Mouse (Mus musculus) liver, embryonic 15.5 days (tissue): ENCODE results near the gene Fn1. TPM values are rescaled to one million over a fixed set of nuclear protein-coding genes. Genes with fewer than 3 reads are reported as not detected.
A peak's percentile ranks its signal among the peaks of the same experiment; 100 is the strongest.

Source experiments
- ATAC-seq: fragments of 200-750 bp; cut with Nextera tagmentation; 2 replicates; pipeline ENCODE4 v1.8.0; 2017; ENCODE audit warnings: moderate number of reproducible peaks, mild to moderate bottlenecking, moderate library complexity; ENCODE audit not compliant: insufficient read depth
- H3K27ac ChIP-seq: fragments of 300-500 bp; sonication (generic); replicated peaks from 2 replicates; pipeline ENCODE4 v1.5.1; 2015; ENCODE audit warnings: mild to moderate bottlenecking, inconsistent platforms
- H3K27me3 ChIP-seq: fragments of 300-500 bp; sonication (generic); 2 replicates; pipeline ENCODE4 v1.6.1; 2015; ENCODE audit warnings: mild to moderate bottlenecking, inconsistent platforms
- H3K36me3 ChIP-seq: fragments of 300-500 bp; sonication (generic); replicated peaks from 2 replicates; pipeline ENCODE4 v1.6.1; 2015; ENCODE audit warnings: moderate library complexity, mild to moderate bottlenecking, inconsistent platforms
- H3K4me1 ChIP-seq: fragments of 300-500 bp; sonication (generic); replicated peaks from 2 replicates; pipeline ENCODE4 v1.6.1; 2015; ENCODE audit warnings: inconsistent platforms
- H3K4me2 ChIP-seq: fragments of 300-500 bp; sonication (generic); 2 replicates; pipeline ENCODE4 v1.6.1; 2015; ENCODE audit warnings: moderate library complexity, mild to moderate bottlenecking, inconsistent platforms
- H3K4me3 ChIP-seq: fragments of 300-500 bp; sonication (generic); replicated peaks from 2 replicates; pipeline ENCODE4 v1.5.1; 2015; ENCODE audit warnings: mild to moderate bottlenecking, inconsistent platforms
- H3K9ac ChIP-seq: fragments of 300-500 bp; sonication (generic); 2 replicates; pipeline ENCODE4 v1.6.1; 2015; ENCODE audit warnings: moderate library complexity, mild to moderate bottlenecking, inconsistent platforms
- H3K9me3 ChIP-seq: fragments of 300-500 bp; sonication (generic); replicated peaks from 2 replicates; pipeline ENCODE4 v1.6.1; 2016; ENCODE audit warnings: inconsistent platforms
- WGBS: fragments of 180-500 bp; shearing (Covaris S2); methylation state at CpG from one replicate; pipeline ENCODE4 v1.1.7; 2015; ENCODE audit warnings: mixed read lengths; ENCODE audit not compliant: insufficient replicate concordance; 5-methylcytosine and 5-hydroxymethylcytosine counted together
- polyA plus RNA-seq: library from polyadenylated mRNA; unstranded; fragments of >200 nt; fragmentation: Nextera tagmentation; extraction: Ambion mirVana; gene quantifications from 2 replicates; pipeline ENCODE4 v1.2.1, GENCODE M21; 2015

Fn1 gene
- polyA plus RNA-seq, 1 experiment from 2014 or later = 125 TPM

DNA sequence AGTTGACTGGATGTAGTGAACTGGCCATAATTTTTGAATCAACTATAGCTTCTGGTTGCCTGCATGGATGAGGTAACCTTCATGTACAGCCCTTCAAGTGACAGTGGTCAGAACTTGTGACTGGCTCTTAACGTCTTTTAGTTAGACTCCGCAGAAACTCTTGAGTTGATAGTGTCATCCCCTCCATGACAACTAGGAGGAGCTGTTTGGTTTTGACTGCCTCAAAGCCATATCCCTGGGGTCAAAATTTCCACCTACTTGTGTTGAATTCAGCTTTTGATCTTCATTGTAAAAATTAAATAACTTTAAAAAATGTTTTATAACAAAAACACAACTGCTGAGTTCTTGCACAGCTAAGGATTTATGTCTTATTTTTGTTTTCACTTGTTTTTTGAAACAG is 22.4 kb upstream of the Fn1 start:
- no peak for ATAC-seq
- H3K36me3 ChIP-seq = no peaks in the 10 kb centered on the region
- no peak overlapping the region for H3K9ac ChIP-seq
- 44% methylated on average over 2 of the region's 2 CpGs for WGBS
- H3K4me3 ChIP-seq = no peak overlapping the region
- H3K27ac ChIP-seq = no peak overlapping the region
- H3K9me3 ChIP-seq = no peaks in the 10 kb centered on the region
- H3K4me1 ChIP-seq = no peaks in the 10 kb centered on the region
- H3K4me2 ChIP-seq = no peak overlapping the region
- H3K27me3 ChIP-seq = no peaks in the 10 kb centered on the region

DNA sequence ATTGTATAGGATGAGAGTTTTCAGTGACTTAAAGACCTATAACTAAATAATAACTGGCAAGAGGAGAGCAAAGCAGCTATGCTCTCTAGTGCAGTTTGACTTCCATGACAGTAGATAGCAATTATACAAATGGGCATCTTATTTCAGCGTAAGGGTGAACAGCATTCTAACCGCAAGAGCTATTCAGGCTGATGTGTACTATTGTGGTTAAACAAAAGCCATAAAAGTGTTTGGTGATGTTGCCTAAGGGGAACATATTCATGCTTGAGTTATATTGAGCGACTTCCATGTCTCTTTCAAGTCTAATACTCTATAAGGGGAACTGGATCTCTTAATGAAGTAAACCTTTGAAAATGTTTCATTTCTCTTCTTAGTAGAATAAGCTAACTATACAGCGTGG is 21.3 kb upstream of the Fn1 start:
- H3K4me3 ChIP-seq = no peak overlapping the region
- H3K36me3 ChIP-seq = no peaks in the 10 kb centered on the region
- H3K27me3 ChIP-seq = no peaks in the 10 kb centered on the region
- no peaks in the 10 kb centered on the region for H3K9me3 ChIP-seq
- no peak for ATAC-seq
- 72% methylated on average over 4 of the region's 4 CpGs for WGBS
- H3K27ac ChIP-seq = no peak overlapping the region
- H3K4me2 ChIP-seq = no peak overlapping the region
- H3K4me1 ChIP-seq = no peaks in the 10 kb centered on the region
- no peak overlapping the region for H3K9ac ChIP-seq

DNA sequence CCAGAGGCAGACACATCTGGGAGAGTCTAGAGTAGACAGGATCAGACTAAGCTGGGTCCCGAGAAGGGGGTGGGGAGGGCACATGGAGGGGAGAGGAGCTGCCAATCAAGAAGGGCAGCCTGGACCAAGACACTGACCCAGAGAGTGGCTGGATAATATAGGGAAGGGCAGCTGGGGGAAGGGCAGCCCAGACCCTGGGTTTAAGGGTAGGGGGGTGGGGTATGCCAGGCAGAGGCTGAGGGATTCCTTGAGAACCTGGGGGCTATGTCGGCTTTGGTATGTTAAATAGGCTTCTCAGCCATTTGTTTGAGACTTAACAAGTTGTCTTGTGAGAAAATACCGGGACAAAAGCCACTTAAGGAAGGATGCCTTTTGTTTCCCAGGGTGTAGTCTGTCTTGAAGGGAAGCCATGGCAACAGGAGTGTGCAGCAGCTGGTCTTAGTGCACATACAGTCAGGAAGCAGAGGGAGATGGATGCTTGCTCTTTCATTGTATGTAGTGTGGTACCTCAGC is 20.5 kb upstream of the Fn1 start:
- ATAC-seq = no peak
- H3K36me3 ChIP-seq = no peaks in the 10 kb centered on the region
- H3K9ac ChIP-seq = no peak overlapping the region
- no peaks in the 10 kb centered on the region for H3K27me3 ChIP-seq
- no peak overlapping the region for H3K27ac ChIP-seq
- H3K9me3 ChIP-seq = no peaks in the 10 kb centered on the region
- H3K4me3 ChIP-seq = no peak overlapping the region
- 23% methylated on average over 3 of the region's 3 CpGs for WGBS
- no peaks in the 10 kb centered on the region for H3K4me1 ChIP-seq
- no peak overlapping the region for H3K4me2 ChIP-seq

DNA sequence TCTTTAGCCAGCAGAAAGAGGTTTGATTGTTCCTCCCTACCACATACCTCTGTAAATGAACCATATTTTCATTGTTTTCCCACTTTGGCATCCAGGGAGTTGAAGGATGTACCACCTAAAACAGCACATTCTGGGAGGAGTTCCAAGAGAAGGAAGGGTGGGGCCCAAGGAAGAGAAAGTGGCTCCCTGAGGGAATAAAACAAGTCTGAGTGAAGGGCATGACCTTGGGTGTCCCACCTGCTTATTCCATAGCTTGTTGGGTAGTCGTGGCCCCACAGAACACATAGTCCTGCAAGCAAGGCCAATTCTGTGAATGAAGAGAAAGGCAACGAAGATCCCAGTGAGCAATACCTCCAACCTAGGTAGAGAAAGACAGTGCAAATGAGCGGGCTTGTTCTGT is 19.3 kb upstream of the Fn1 start:
- Histone ChIP-seq H3K36me3 (no peaks in the 10 kb centered on the region), H3K4me1 (no peaks in the 10 kb centered on the region), H3K9ac (no peak overlapping the region), H3K9me3 (no peaks in the 10 kb centered on the region), H3K27me3 (no peaks in the 10 kb centered on the region), H3K4me2 (no peak overlapping the region), H3K4me3 (no peak overlapping the region), H3K27ac (no peak overlapping the region)
- ATAC-seq = no peak
- 52% methylated on average over 3 of the region's 3 CpGs for WGBS

DNA sequence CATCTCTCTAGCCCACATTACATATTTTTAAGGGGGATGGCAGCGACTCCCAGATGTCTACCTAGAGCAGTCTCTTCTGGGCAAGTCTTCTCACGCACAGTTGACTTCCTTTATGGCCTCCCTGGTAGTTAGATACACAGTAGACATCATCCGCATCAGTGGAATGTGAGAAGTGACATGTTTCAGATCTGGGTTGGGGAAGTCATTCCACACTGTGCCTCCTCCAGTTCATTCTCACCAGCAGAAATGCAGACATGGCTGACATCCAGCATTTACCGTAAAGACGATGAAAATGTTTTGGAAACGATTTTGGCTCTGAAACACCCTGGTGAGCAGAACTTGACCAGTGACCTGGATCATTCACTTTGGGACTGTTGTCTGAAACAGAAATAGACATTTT is 10.2 kb upstream of the Fn1 start:
- Histone ChIP-seq H3K9me3 (no peaks in the 10 kb centered on the region), H3K9ac (no peak overlapping the region), H3K27me3 (no peaks in the 10 kb centered on the region), H3K4me1 (no peaks in the 10 kb centered on the region), H3K4me3 (no peak overlapping the region), H3K4me2 (no peak overlapping the region), H3K36me3 (no peaks in the 10 kb centered on the region), H3K27ac (no peak overlapping the region)
- no peak for ATAC-seq
- WGBS = 71% methylated on average over 6 of the region's 6 CpGs

DNA sequence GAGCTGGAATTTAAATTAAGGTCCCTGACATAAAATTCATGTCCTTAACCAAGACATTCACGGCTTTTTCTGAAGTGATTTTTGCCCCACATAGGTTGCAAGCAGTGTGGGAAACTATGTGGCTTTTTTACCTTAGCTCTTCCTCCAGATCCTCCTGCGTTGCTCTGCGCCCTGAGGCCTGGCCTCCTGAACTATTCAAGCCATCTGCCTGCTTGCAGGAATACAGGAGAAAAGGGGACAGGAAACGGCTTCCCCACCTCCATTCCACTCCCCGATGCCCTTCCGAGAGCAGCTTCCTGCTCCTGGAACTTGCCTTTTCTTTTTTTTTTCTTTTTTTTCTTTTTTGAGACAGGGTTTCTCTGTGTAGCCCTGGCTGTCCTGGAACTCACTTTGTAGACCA is 5.6 kb upstream of the Fn1 start:
- H3K9me3 ChIP-seq = no peaks in the 10 kb centered on the region
- H3K27ac ChIP-seq = no peak overlapping the region
- H3K4me3 ChIP-seq = no peak overlapping the region
- no peaks in the 10 kb centered on the region for H3K36me3 ChIP-seq
- H3K4me2 ChIP-seq = no peak overlapping the region
- H3K9ac ChIP-seq = no peak overlapping the region
- ATAC-seq = no peak
- WGBS = 60% methylated on average over 6 of the region's 6 CpGs
- peaks cover 17% of the 10 kb centered on the region for H3K27me3 ChIP-seq
- no peaks in the 10 kb centered on the region for H3K4me1 ChIP-seq

DNA sequence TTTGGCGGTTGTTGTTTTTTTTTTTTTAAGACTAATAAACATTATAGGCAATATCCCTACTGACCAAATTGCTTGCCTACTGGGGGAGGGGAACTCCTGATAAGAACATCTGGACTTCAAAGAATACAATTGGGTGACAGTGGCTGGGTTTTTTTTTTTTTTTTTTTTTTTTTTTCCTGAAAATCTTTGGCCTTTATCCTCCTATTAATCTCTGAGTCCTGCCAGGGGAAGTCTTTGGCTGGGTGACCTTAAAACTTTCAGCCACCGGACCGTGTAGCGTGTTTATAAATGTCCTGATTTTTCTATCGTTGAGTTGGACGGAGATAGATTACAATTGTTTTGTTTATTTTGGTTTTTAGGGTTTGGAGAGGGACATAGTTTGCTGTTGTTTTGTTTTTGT is 3.3 kb upstream of the Fn1 start:
- no peak overlapping the region for H3K9ac ChIP-seq
- H3K4me1 ChIP-seq = peaks cover 4% of the 10 kb centered on the region; the same call in 1 of the 2 replicates
- H3K36me3 ChIP-seq = no peaks in the 10 kb centered on the region
- no peak for ATAC-seq
- H3K4me3 ChIP-seq = no peak overlapping the region
- no peak overlapping the region for H3K27ac ChIP-seq
- H3K9me3 ChIP-seq = no peaks in the 10 kb centered on the region
- no peak overlapping the region for H3K4me2 ChIP-seq
- peaks cover 40% of the 10 kb centered on the region for H3K27me3 ChIP-seq
- 44% methylated on average over 6 of the region's 6 CpGs for WGBS

DNA sequence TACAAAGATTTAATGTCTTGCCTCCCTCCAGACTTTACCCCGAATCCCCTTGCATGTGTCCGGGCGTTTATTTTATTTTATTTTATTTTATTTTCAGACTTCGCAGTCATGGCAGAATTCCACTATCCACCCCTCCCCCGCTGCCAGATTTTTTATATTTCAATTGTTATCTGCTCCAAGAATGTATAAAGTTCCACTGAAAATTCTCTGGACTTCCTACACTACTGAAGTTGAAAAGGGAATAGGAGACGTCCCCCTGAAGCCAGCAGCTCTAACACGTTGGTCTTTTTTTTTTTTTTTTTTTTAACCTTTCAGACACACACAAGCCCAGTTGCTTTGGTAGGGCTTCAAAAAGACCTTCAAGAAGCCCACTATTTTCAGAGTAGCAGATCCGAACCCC is 1.2 kb upstream of the Fn1 start:
- Histone ChIP-seq H3K9me3 (no peaks in the 10 kb centered on the region), H3K9ac (peak overlapping the region; percentile 35; the same call in 1 of the 2 replicates), H3K4me3 (peak overlapping the region; percentile 62; the same call in 1 of the 2 replicates), H3K4me2 (peak overlapping the region; percentile 68), H3K4me1 (peaks cover 4% of the 10 kb centered on the region; the same call in 1 of the 2 replicates), H3K27me3 (peaks cover 42% of the 10 kb centered on the region), H3K27ac (peak overlapping the region; percentile 72; the same call in 1 of the 2 replicates), H3K36me3 (no peaks in the 10 kb centered on the region)
- 16% methylated on average over 8 of the region's 8 CpGs for WGBS
- no peak for ATAC-seq

DNA sequence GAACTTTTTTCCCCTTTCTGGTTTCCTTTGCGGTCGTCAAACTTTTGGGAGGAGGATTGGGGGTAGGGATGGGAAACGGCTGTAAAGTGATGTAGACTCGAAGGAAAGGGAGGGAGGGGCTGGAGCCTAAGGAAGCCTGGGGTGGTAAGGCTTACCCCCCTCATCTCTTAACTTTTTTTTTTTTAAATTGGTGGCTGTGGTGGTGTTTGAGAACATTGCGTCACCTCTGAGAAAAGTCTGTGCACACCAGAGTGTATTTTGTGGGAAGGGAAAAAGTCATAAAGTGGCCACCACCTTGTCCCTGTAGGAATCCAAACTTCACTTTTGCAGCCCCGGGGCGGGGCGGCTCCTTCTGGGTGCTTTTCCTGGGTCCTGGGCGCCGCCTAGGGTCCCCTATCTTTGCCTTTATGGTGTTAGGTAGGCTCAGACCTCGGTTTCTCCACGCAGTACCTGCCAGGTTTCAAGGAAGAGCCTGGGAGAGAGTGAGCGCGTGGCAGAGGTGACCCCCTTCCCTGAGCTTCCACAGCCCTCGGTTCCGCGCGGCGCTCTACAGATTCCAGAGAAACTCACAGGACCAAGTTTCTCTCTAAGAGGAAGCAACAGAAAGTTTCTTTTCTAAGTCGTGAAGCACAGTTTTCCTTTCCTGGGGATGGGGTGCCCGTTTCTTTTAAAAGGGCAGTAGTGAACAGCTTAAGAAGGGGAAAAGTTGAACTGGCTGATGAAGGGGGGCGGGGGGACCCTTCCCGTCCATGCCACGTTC is 580 bp upstream of the Fn1 start:
- Histone ChIP-seq H3K4me3 (peak overlapping the region; percentile 62), H3K4me2 (peak overlapping the region; percentile 68), H3K9me3 (no peaks in the 10 kb centered on the region), H3K27ac (peak overlapping the region; percentile 72), H3K27me3 (peaks cover 42% of the 10 kb centered on the region), H3K4me1 (peaks cover 4% of the 10 kb centered on the region; the same call in 1 of the 2 replicates), H3K36me3 (no peaks in the 10 kb centered on the region), H3K9ac (peak overlapping the region; percentile 35; the same call in 1 of the 2 replicates)
- ATAC-seq = no peak
- under 1% methylated on average over 24 of the region's 24 CpGs for WGBS

DNA sequence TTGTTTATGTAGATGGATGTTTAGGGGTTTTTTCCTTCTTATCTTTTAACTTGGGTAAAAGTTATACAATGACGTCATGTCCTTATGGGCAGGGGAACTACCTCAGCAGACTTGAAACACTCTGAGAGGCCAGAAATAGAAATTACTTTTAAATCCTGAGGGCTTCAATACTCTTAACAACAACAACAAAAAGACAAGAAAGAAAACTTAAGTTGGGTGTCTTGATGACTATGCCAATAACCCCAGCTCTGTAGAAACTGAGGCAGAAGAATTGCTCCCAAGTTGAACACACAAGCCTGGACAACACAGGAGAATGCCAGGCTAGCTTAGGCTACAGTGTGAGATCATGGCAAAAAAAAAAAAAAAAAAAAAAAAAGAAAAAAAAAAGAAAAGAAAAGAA is 1.2 kb downstream of the Fn1 start:
- H3K4me2 ChIP-seq = peak overlapping the region; percentile 40
- H3K27ac ChIP-seq = no peak overlapping the region
- peaks cover 7% of the 10 kb centered on the region for H3K4me1 ChIP-seq
- ATAC-seq = no peak
- no peaks in the 10 kb centered on the region for H3K9me3 ChIP-seq
- WGBS = 17% methylated on average over 1 of the region's 1 CpGs
- no peak overlapping the region for H3K9ac ChIP-seq
- peak overlapping the region; percentile 62 for H3K4me3 ChIP-seq
- H3K36me3 ChIP-seq = no peaks in the 10 kb centered on the region; the same call in 1 of the 2 replicates
- H3K27me3 ChIP-seq = peaks cover 42% of the 10 kb centered on the region

DNA sequence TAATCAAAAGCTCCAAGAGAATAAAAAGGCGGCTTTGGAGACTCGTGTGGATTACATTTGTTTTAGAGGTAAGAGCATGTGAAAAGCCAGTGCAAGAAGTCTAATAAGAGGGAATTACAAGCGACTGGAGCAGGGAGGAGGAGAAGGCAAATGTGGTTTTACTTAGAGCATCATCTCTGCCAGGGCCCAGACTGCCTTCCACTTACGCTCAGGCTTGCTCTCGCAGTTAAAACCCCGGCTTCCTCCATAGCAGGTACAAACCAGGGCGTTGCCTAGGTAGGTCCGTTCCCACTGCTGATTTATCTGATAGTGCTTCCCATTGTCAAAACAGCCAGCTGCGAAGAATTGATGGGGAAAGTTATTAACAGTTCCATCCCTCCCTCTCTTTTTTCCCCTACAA is 1.7 kb downstream of the Fn1 start:
- 30% methylated on average over 9 of the region's 9 CpGs for WGBS
- peak overlapping the region; percentile 40 for H3K4me2 ChIP-seq
- H3K9ac ChIP-seq = no peak overlapping the region

More for the DNA sequence above, 1.7 kb downstream of the Fn1 start:
- ATAC-seq = no peak
- Histone ChIP-seq H3K27ac (0 out of 2 replicates have a peak overlapping the region, but pooled peaks have one; percentile 14), H3K9me3 (no peaks in the 10 kb centered on the region), H3K4me3 (peak overlapping the region; percentile 62), H3K36me3 (no peaks in the 10 kb centered on the region; the same call in 1 of the 2 replicates), H3K27me3 (peaks cover 42% of the 10 kb centered on the region), H3K4me1 (peaks cover 7% of the 10 kb centered on the region)
